Mouse (Mus musculus): ENCODE data around the gene Vmn1r232.
A peak's percentile ranks its signal among the peaks of the same experiment; 100 is the strongest.

Gene Vmn1r232

GRCm38 (mm10) chr17:20919614-20920013 lies at the start of gene Vmn1r232:
Vmn1r232 (minus strand) TSS chr17:20919714.
- no peak for DNase-seq

DNA sequence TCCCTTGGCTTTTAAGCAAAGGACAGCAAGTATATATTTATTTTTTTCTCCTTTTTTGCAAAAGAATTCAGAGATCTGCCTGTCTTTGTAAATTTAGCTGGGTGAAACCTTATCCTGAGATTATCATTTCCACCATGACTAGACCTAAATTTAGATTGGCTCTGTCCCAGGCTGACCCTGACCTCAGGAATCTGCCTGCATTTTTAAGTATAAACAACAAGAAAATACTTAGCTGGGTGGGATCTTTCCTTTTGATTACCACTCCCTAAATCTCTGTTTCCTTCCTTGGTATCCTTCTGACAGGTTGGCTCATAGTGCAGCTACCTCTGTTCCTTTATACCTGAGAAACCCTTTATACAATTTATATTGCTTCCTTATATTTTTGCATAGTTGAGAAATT lies 47.2 kb upstream of the Vmn1r232 start:
- no peak for DNase-seq

DNA sequence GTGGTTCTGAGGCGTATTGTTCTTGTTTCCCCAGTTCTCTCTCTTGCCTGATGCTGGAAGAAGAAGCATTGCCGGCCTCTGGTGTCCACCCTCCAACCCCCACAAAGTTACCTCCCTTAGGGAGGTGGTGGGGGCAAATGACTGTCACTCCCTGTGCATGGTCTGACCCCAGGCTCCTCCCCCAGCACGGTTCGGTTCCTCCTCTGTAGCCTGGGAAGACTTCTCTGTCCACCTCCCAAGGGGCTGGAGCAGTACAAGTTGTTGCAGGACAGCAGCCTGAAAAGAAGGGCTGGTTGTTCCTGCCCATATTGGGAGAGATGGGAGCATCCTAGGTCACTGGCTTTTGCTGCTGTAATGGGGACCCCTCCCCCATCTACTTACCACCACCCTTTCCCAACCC lies 45.9 kb upstream of the Vmn1r232 start:
- DNase-seq: no peak

- DNase-seq: no peak
These were observed 40.9 kb upstream of the Vmn1r232 start for GRCm38 (mm10) chr17:20960386-20960785.

DNA sequence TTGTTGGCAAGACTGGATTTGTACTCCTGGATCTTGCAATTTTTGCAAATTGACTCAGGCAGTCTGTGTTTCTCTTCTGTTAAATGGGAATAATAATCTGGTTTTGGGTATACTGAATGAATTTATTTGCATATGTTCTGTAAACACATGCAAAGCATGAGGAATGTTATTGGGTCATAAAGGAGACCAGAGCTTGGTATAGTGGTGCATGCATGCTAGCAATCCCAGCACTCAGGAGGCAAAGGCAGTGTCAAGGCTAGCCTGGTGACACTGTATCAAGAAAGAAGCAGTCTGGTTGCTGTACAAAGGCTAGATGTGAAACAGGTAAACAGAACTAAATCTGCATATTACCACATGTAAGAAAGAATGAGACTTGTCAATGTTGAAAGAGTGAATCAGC lies 27.1 kb upstream of the Vmn1r232 start:
- DNase-seq: no peak

DNA sequence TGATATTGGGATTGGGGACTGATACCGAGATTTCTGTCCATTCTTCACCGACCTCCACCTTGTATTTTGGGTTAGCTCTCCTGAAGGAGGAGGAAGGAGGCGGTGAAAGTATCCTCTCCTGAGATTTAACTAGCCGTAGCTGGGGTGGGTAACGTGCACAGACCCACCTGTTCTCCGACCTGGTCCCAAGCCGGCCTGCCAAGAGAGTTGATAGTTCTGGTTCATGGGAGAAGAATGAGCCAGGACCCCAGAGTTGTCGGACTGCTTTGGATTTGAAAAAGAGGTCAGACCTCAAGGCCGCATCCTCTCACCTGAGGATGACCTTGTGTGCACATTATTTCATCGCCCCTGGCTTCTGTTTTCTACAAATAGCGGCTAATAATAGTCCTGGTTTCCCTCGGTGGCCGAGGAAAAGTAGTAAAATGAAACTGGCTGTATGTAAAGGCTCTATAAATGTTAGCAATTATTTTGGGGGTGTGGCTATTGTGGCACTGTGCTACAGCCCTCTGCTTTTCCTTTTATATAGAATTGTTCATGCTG lies 26.6 kb upstream of the Vmn1r232 start:
- DNase-seq: peak; percentile 15

DNA sequence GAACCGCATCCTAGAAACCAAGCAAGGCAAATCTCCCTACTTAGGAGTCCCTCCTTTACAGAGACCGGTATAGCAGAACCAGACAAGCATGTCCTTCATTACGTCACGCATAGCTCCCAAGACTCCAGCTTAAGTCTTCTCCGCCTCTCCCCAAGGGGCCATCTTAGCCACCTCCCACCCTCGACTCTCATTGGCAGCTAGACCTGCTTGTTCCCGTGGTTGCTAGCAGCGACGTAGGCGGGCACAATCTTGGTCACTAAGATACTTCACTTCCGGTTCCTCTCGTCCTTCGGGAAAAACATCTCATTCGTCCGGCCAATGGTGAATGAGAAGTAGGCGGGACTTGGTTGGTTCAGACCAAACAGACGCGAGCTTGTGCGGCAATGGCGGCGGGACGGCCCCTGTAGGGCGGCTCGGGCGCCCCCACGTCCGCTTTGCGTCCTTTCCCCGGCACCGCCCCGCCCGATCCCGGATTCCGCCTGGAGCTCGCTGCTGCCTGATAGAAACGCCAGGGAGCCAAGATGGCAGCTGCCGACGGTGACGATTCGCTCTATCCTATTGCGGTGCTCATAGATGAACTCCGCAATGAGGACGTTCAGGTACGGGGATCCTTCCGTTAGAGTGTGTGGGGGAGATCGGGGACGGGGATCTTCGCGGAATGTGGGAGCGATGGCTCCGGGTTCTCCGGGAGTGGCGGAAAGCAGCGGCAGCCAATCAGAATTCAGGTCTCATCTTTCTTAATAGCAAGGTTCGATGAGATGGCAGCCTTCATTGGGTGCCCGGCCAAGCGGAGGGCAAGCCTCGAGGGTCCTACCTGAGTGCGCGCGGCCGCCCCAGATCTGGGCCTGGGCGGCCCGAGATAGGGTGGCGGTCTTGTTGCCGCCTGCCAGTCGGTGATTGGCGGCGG lies 25.7 kb upstream of the Vmn1r232 start, which contains the start of gene Ppp2r1a:
TSS of gene Ppp2r1a (plus strand) at position 327 of the 907 bp plus-strand sequence.
- DNase-seq: peak; percentile 99

DNA sequence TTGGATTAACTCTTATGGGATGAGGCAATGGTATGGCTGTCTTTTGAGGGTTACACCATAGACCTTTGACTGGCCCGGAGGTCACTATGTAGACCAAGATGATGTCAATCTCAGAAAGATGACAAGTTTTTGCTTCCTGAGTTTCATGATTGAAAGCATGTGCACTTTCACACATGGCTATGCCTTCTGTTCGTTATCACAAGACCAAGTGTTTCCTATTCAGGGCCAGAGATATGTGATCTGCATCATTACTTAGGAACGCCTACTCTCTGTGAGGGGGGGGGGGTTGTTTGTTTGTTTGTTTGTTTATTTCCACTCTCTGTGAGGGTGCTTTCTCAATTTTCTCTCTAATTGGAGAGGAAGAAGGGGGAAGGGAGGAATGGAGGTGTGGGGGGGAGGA lies 24.7 kb upstream of the Vmn1r232 start:
- DNase-seq: no peak

DNA sequence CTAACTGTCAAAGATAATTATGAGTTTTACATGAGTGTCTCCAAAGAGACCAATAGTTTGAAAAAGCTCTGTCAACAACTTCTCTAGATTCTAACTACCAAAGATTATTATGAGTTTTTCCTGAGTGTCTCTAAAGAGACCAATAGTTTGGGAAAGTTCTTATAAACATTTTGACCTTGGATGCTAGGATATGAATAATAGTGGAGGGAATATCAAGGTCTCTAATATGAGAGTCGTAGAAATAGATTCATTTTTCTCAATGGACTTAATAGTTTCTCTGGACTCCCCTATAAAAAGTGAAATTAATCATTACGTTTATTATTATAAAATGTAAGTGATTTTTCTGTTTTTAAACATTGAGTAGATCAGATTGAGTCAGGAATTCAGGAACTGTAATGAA lies 14.5 kb downstream of the Vmn1r232 start, which contains the start of gene Vmn1r231:
TSS of gene Vmn1r231 (minus strand) at position 101 of the 400 bp plus-strand sequence.
- DNase-seq: no peak
